Mouse (Mus musculus) forebrain, embryonic 13.5 days (tissue): ENCODE measurements around the gene Cdh4. TPM values are rescaled to one million over a fixed set of nuclear protein-coding genes. Genes with fewer than 3 reads are reported as not detected.

Source experiments
- ATAC-seq: fragments of 200-750 bp; cut with Nextera tagmentation; 2 replicates; pipeline ENCODE4 v1.8.0; 2017
- H3K27ac ChIP-seq: fragments of 300-500 bp; sonication (generic); 2 replicates; pipeline ENCODE4 v1.5.1; 2015; ENCODE audit warnings: inconsistent platforms, mild to moderate bottlenecking, moderate library complexity
- H3K27me3 ChIP-seq: fragments of 300-500 bp; sonication (generic); 2 replicates; pipeline ENCODE4 v1.6.1; 2015; ENCODE audit warnings: mild to moderate bottlenecking, inconsistent platforms
- H3K36me3 ChIP-seq: fragments of 300-500 bp; sonication (generic); 2 replicates; pipeline ENCODE4 v1.6.1; 2015; ENCODE audit warnings: mild to moderate bottlenecking, inconsistent platforms; ENCODE audit not compliant: poor library complexity, severe bottlenecking
- H3K4me1 ChIP-seq: fragments of 300-500 bp; sonication (generic); 2 replicates; pipeline ENCODE4 v1.6.1; 2015; ENCODE audit warnings: inconsistent platforms
- H3K4me2 ChIP-seq: fragments of 300-500 bp; sonication (generic); 2 replicates; pipeline ENCODE4 v1.6.1; 2015; ENCODE audit warnings: inconsistent platforms, mild to moderate bottlenecking, moderate library complexity
- H3K4me3 ChIP-seq: fragments of 300-500 bp; sonication (generic); 2 replicates; pipeline ENCODE4 v1.5.1; 2015; ENCODE audit warnings: mild to moderate bottlenecking, inconsistent platforms
- H3K9ac ChIP-seq: fragments of 300-500 bp; sonication (generic); 2 replicates; pipeline ENCODE4 v1.6.1; 2015; ENCODE audit warnings: mild to moderate bottlenecking, inconsistent platforms
- H3K9me3 ChIP-seq: fragments of 300-500 bp; sonication (generic); replicated peaks from 2 replicates; pipeline ENCODE4 v1.6.1; 2016; ENCODE audit warnings: inconsistent platforms
- WGBS: fragments of 180-500 bp; shearing (Covaris S2); methylation state at CpG from one replicate; pipeline ENCODE4 v1.1.7; 2015; 5-methylcytosine and 5-hydroxymethylcytosine counted together
- polyA plus RNA-seq: library from polyadenylated mRNA; unstranded; fragments of >200 nt; fragmentation: Nextera tagmentation; extraction: Ambion mirVana; gene quantifications from 2 replicates; pipeline ENCODE4 v1.2.1, GENCODE M21; 2015

Cdh4 gene
- polyA plus RNA-seq, 1 experiment from 2014 or later, result 30.3 TPM

GRCm38 (mm10) chr2:179661998-179662714 is 219.9 kb downstream of the Cdh4 start:
- no peaks in the 10 kb centered on the region for H3K9me3 ChIP-seq
- no peak overlapping the region for H3K4me3 ChIP-seq
- H3K27ac ChIP-seq, result no peak overlapping the region
- peaks cover 13% of the 10 kb centered on the region for H3K27me3 ChIP-seq
- 0 out of 2 replicates have a peak overlapping the region, but pooled peaks have one; percentile 8 for H3K9ac ChIP-seq
- peak overlapping the region; percentile 48 for H3K4me2 ChIP-seq
- H3K36me3 ChIP-seq, result no peaks in the 10 kb centered on the region
- WGBS, result 6% methylated on average over 20 of the region's 20 CpGs
- peaks cover 45% of the 10 kb centered on the region for H3K4me1 ChIP-seq
- ATAC-seq, result peak; percentile 39; the same call in 1 of the 2 replicates

- WGBS, result 15% methylated on average over 9 of the region's 9 CpGs
- Histone ChIP-seq H3K9me3 (no peaks in the 10 kb centered on the region), H3K4me1 (peaks cover 45% of the 10 kb centered on the region), H3K4me2 (peak overlapping the region; percentile 48), H3K36me3 (no peaks in the 10 kb centered on the region), H3K4me3 (no peak overlapping the region), H3K9ac (no peak overlapping the region), H3K27me3 (peaks cover 13% of the 10 kb centered on the region), H3K27ac (no peak overlapping the region)
- peak; percentile 42; the same call in 1 of the 2 replicates for ATAC-seq
Observed at GRCm38 (mm10) chr2:179662739-179663138, 220.5 kb downstream of the Cdh4 start.

DNA sequence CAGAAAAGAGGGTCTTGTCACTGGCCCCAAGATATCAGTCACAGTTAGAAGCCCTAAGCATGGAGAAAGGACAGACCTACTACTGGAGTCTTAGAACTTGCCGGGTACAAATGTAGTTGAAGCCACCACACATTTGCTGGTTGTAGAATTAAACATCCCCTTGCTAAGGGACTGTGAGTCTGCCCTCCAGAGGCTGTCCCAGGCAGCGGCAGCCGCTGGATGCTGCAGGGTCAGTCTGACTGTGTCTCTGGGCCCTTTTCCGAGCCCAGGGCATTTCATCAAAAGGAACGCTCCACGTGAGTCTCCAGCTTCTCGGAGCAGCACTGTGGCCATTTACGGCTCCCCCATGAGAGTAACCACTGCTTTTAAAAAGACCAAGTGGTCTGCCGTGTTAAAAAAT is 221.4 kb downstream of the Cdh4 start:
- Histone ChIP-seq H3K27me3 (peaks cover 13% of the 10 kb centered on the region), H3K4me1 (peaks cover 51% of the 10 kb centered on the region), H3K27ac (0 out of 2 replicates have a peak overlapping the region, but pooled peaks have one; percentile 31), H3K4me2 (no peak overlapping the region), H3K4me3 (no peak overlapping the region), H3K9me3 (no peaks in the 10 kb centered on the region), H3K36me3 (no peaks in the 10 kb centered on the region), H3K9ac (no peak overlapping the region)
- WGBS, result 35% methylated on average over 9 of the region's 9 CpGs
- ATAC-seq, result 0 out of 2 replicates have a peak, but pooled peaks have one; percentile 14

- 0 out of 2 replicates have a peak overlapping the region, but pooled peaks have one; percentile 31 for H3K27ac ChIP-seq
- no peak overlapping the region for H3K4me3 ChIP-seq
- H3K4me1 ChIP-seq, result peaks cover 56% of the 10 kb centered on the region
- H3K4me2 ChIP-seq, result no peak overlapping the region
- ATAC-seq, result peak; percentile 70
- no peaks in the 10 kb centered on the region for H3K9me3 ChIP-seq
- no peak overlapping the region for H3K9ac ChIP-seq
- WGBS, result 73% methylated on average over 13 of the region's 13 CpGs
- H3K36me3 ChIP-seq, result no peaks in the 10 kb centered on the region
- peaks cover 13% of the 10 kb centered on the region for H3K27me3 ChIP-seq
Observed at GRCm38 (mm10) chr2:179664171-179664608, 222.0 kb downstream of the Cdh4 start.

DNA sequence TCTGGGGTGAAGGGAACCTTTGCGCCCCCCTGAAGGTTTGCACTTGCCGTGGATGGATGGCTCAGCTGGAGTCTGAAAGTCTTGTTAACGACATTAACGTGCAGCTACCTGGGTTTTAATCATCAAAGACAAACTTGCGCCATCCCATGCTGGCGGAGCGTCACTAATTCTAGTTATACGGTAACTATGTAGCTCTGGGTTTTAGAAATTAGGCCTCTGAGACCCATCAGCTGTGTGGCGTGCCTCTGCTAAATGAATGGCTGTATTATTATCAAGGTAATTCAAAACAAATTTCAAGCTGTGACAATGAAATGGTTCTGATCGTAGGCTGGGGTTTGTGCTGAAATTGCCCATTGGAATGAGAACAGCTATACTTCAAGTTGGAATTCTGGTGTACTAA is 228.5 kb downstream of the Cdh4 start:
- H3K27me3 ChIP-seq, result no peaks in the 10 kb centered on the region
- H3K36me3 ChIP-seq, result no peaks in the 10 kb centered on the region
- H3K9me3 ChIP-seq, result no peaks in the 10 kb centered on the region
- WGBS, result 26% methylated on average over 10 of the region's 10 CpGs
- H3K4me3 ChIP-seq, result no peak overlapping the region
- H3K4me2 ChIP-seq, result no peak overlapping the region
- no peak overlapping the region for H3K9ac ChIP-seq
- H3K27ac ChIP-seq, result no peak overlapping the region
- ATAC-seq, result no peak
- peaks cover 39% of the 10 kb centered on the region for H3K4me1 ChIP-seq

DNA sequence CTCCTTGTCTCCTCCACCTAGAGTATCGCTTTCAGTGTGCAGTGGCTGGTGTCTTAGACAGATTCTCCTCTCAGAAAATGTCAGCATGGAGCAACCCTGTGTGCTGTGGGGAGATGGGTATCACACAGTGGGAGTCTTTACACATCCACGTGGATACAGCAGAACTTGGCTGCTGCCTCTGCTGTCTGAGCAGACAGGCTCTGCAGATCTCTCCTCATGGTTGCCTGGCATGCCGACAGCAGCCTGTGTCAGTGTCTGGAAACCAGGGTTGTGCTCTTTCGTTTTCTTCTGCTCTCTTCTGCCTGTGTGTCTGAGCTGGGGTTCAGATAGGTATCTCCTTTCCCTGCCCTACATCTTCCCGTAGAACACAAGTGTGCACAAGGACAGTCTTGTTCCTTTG is 237.6 kb downstream of the Cdh4 start:
- Histone ChIP-seq H3K36me3 (no peaks in the 10 kb centered on the region), H3K4me1 (peaks cover 13% of the 10 kb centered on the region), H3K27ac (no peak overlapping the region), H3K9ac (no peak overlapping the region), H3K9me3 (no peaks in the 10 kb centered on the region), H3K27me3 (no peaks in the 10 kb centered on the region), H3K4me3 (no peak overlapping the region), H3K4me2 (no peak overlapping the region)
- ATAC-seq, result no peak
- 65% methylated on average over 5 of the region's 5 CpGs for WGBS

DNA sequence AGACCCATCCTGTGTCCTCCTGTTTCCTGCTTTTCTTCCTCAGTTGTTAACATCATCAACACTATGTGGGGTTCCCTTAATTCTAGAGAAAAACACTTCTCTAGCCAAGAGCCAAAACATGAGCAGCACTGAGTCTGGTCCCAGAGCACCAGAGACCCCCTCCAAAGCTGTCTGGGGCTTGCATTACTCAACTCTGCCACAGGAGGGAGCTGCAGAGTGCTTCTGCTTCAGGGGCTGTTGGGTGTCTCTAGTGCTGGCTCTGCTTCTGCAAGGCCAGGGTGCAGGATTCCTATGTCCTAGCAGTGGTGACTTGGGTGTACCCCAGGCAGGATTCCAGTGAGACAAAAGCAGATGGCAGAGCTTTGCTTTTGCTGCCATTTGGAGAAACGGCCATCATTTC is 239.2 kb downstream of the Cdh4 start:
- H3K4me1 ChIP-seq, result peaks cover 13% of the 10 kb centered on the region
- H3K4me3 ChIP-seq, result no peak overlapping the region
- no peaks in the 10 kb centered on the region for H3K36me3 ChIP-seq
- H3K27ac ChIP-seq, result no peak overlapping the region
- H3K4me2 ChIP-seq, result no peak overlapping the region
- H3K9ac ChIP-seq, result no peak overlapping the region
- WGBS, result 97% methylated on average over 1 of the region's 1 CpGs
- H3K9me3 ChIP-seq, result no peaks in the 10 kb centered on the region
- ATAC-seq, result no peak
- H3K27me3 ChIP-seq, result no peaks in the 10 kb centered on the region

DNA sequence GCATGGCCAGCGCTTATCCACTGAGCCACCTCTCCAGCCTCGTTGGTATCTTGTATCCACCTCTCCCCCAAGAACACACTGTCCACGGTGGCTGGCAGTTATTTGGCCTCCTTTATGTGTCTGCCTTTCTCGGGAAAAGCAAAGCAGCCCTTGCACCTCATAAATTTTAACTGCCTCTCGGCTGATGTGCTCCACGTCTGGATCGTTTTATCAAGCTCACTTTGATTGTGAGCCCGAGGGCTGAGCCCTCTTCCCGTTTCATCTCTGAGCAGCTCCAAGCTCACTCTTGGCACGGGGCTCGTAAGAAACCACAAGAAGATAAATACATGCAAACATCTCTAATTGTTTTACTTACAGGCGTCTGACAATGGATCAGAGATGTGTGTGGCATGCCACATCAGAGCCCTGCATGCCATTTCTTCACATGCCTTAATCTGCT is 245.0 kb downstream of the Cdh4 start:
- Histone ChIP-seq H3K4me2 (no peak overlapping the region), H3K9me3 (no peaks in the 10 kb centered on the region), H3K4me1 (peaks cover 24% of the 10 kb centered on the region), H3K36me3 (no peaks in the 10 kb centered on the region), H3K9ac (no peak overlapping the region), H3K27me3 (no peaks in the 10 kb centered on the region), H3K4me3 (no peak overlapping the region), H3K27ac (no peak overlapping the region)
- ATAC-seq, result no peak
- WGBS, result 45% methylated on average over 12 of the region's 12 CpGs

DNA sequence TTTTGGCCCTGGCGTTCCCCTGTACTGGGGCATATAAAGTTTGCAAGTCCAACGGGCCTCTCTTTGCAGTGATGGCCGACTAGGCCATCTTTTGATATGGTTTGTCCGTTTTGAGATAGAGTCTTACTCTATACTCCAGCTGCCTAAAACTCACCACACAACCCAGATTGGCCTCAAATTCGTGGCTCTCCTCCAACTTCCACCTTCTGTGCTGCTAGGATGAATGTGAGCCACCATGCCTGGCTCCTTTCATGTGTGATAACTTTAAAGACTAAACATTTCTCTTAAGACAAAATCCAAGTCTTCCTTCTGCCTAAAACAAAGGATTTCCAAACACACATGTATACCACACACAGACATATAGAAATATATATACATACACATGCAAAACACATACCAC is 246.7 kb downstream of the Cdh4 start:
- ATAC-seq, result no peak
- peaks cover 24% of the 10 kb centered on the region for H3K4me1 ChIP-seq
- H3K27me3 ChIP-seq, result no peaks in the 10 kb centered on the region
- 80% methylated on average over 5 of the region's 5 CpGs for WGBS
- no peak overlapping the region for H3K4me3 ChIP-seq
- no peak overlapping the region for H3K9ac ChIP-seq
- H3K4me2 ChIP-seq, result no peak overlapping the region
- H3K9me3 ChIP-seq, result no peaks in the 10 kb centered on the region
- H3K27ac ChIP-seq, result no peak overlapping the region
- H3K36me3 ChIP-seq, result no peaks in the 10 kb centered on the region

DNA sequence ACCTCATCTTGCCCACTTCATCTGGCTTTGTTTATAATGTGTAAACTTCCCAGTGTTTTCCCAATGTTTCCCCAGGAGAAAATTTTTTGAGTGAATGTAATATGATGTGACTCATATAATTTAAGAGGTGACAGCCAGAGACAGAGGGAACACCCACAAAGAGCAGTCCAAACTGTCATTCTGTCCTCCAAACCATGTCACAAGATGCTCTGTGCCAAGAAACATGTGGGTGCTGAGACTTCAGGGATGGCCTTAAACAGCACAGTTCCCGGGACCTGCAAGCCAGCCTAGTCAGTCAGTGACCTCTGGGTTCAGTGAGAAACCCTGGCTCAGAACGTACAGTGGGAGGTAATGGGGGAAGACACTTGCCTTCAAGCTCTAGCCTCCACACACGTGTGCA is 247.5 kb downstream of the Cdh4 start:
- Histone ChIP-seq H3K27ac (no peak overlapping the region), H3K4me2 (no peak overlapping the region), H3K9me3 (no peaks in the 10 kb centered on the region), H3K27me3 (no peaks in the 10 kb centered on the region), H3K4me3 (no peak overlapping the region), H3K9ac (no peak overlapping the region), H3K4me1 (peaks cover 24% of the 10 kb centered on the region), H3K36me3 (no peaks in the 10 kb centered on the region)
- ATAC-seq, result no peak
- WGBS, result 84% methylated on average over 3 of the region's 3 CpGs

DNA sequence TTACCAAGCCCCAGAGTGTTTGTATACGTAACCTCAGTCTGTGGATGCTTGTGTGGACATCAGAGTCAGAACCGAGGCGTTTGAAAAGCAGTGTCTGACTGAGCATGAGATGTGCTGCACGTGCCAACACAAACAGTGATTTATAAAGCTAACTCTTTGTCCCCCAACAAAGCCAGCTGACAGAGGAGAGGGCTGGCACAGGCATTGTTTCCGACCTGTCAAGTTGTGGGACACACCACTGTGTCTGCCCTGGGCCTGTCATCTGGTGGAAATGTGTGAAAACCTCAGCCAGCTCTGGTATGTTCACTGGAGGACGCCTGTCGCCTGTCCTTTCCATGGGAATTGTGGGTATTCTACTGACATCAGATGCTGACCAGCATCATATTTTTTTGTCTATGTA is 248.3 kb downstream of the Cdh4 start:
- WGBS, result 44% methylated on average over 7 of the region's 7 CpGs
- H3K27ac ChIP-seq, result no peak overlapping the region
- no peaks in the 10 kb centered on the region for H3K9me3 ChIP-seq
- no peak overlapping the region for H3K9ac ChIP-seq
- no peaks in the 10 kb centered on the region for H3K36me3 ChIP-seq
- H3K4me3 ChIP-seq, result no peak overlapping the region
- H3K4me2 ChIP-seq, result no peak overlapping the region
- no peak for ATAC-seq
- H3K27me3 ChIP-seq, result no peaks in the 10 kb centered on the region
- H3K4me1 ChIP-seq, result peaks cover 24% of the 10 kb centered on the region

- H3K36me3 ChIP-seq, result no peaks in the 10 kb centered on the region
- H3K27ac ChIP-seq, result no peak overlapping the region
- WGBS, result 64% methylated on average over 9 of the region's 9 CpGs
- peaks cover 34% of the 10 kb centered on the region for H3K4me1 ChIP-seq
- H3K9ac ChIP-seq, result no peak overlapping the region
- H3K4me3 ChIP-seq, result no peak overlapping the region
- no peak for ATAC-seq
- no peaks in the 10 kb centered on the region for H3K9me3 ChIP-seq
- no peak overlapping the region for H3K4me2 ChIP-seq
- no peaks in the 10 kb centered on the region for H3K27me3 ChIP-seq
Observed at GRCm38 (mm10) chr2:179694936-179695335, 252.7 kb downstream of the Cdh4 start.

- no peak overlapping the region for H3K4me3 ChIP-seq
- H3K27me3 ChIP-seq, result no peaks in the 10 kb centered on the region
- no peak overlapping the region for H3K9ac ChIP-seq
- 75% methylated on average over 8 of the region's 8 CpGs for WGBS
- no peak overlapping the region for H3K4me2 ChIP-seq
- H3K4me1 ChIP-seq, result peaks cover 25% of the 10 kb centered on the region
- 0 out of 2 replicates have a peak, but pooled peaks have one; percentile 55 for ATAC-seq
- H3K27ac ChIP-seq, result no peak overlapping the region
- no peaks in the 10 kb centered on the region for H3K9me3 ChIP-seq
- H3K36me3 ChIP-seq, result no peaks in the 10 kb centered on the region
Observed at GRCm38 (mm10) chr2:179697601-179698000, 255.4 kb downstream of the Cdh4 start.
